Mouse (Mus musculus): ENCODE data around the gene Spa17. TPM values are rescaled to one million over a fixed set of nuclear protein-coding genes. Genes with fewer than 3 reads are reported as not detected.
A peak's percentile ranks its signal among the peaks of the same experiment; 100 is the strongest.

Spa17 gene
- polyA plus RNA-seq, 1 experiment = 3.5 TPM

DNA sequence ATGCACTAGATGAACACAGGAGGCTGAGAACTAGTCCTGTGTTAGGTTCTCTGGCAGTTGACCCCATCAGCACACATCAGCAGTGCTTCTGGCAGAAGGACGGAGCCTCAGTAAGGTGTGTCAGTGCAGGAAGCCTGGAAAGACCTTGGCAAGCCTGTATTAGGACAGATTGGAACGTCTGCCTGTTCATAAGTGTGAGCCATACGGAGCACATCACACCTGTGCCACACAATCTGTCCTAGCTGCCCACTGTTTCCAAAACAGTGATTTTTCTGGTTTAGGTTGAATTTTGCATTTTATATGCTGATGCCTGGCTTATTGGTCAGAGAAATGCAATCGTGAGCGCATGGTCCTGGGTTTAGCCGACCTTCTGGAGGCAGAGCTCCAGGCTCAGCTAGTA, 7.8 kb upstream of the Spa17 start:
- H3K27ac ChIP-seq (ENCODE audit: insufficient read depth, low read depth, low read length) = no peak overlapping the region
- WGBS = 87% methylated on average over 6 of the region's 6 CpGs
- no peaks in the 10 kb centered on the region for H3K27me3 ChIP-seq (replicated peaks; ENCODE audit: control insufficient read depth, insufficient read depth, low read length)
- no peak for TF ChIP-seq CTCF (conservative IDR thresholded peaks at IDR 0.05; ENCODE audit: insufficient read depth, insufficient read length, low read depth, low read length)
- no peak for TF ChIP-seq POLR2A (IDR thresholded peaks at IDR 0.05; ENCODE audit: low read depth, low read length)
- DNase-seq = no peak
- H3K4me3 ChIP-seq (ENCODE audit: insufficient read depth, low read depth, low read length) = no peak overlapping the region
- H3K36me3 ChIP-seq (ENCODE audit: control insufficient read depth, insufficient read depth, low read length) = peaks cover 2% of the 10 kb centered on the region
- no peaks in the 10 kb centered on the region for H3K4me1 ChIP-seq (ENCODE audit: control insufficient read depth, insufficient read depth, low read length)

DNA sequence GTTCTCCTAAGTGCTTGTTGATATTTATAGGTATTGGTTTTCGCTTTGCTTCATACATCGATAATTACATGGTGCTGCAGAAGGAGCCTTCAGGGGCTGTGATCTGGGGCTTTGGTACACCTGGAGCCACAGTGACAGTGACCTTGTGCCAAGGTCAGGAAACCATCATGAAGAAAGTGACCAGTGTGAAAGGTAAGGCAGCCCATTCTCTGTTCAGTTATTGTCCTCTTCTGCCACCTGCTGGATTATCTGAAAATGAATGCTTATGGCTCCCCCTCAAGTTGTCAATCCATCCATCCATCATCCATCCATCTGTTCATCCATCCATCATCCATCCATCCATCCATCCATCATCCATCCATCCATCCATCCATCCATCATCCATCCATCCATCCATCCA, 3.2 kb upstream of the Spa17 start:
- WGBS = 57% methylated on average over 2 of the region's 2 CpGs
- TF ChIP-seq POLR2A (IDR thresholded peaks at IDR 0.05; ENCODE audit: low read depth, low read length) = no peak
- peak; percentile 53 for TF ChIP-seq CTCF (conservative IDR thresholded peaks at IDR 0.05; ENCODE audit: insufficient read depth, insufficient read length, low read depth, low read length)
- Histone ChIP-seq H3K4me1 (ENCODE audit: control insufficient read depth, insufficient read depth, low read length) (0 out of 2 replicates have a peak, but pooled peaks cover 6% of the 10 kb centered on the region), H3K27me3 (replicated peaks; ENCODE audit: control insufficient read depth, insufficient read depth, low read length) (no peaks in the 10 kb centered on the region), H3K4me3 (ENCODE audit: insufficient read depth, low read depth, low read length) (no peak overlapping the region), H3K27ac (ENCODE audit: insufficient read depth, low read depth, low read length) (no peak overlapping the region), H3K36me3 (ENCODE audit: control insufficient read depth, insufficient read depth, low read length) (no peaks in the 10 kb centered on the region)
- DNase-seq = peak; percentile 66

DNA sequence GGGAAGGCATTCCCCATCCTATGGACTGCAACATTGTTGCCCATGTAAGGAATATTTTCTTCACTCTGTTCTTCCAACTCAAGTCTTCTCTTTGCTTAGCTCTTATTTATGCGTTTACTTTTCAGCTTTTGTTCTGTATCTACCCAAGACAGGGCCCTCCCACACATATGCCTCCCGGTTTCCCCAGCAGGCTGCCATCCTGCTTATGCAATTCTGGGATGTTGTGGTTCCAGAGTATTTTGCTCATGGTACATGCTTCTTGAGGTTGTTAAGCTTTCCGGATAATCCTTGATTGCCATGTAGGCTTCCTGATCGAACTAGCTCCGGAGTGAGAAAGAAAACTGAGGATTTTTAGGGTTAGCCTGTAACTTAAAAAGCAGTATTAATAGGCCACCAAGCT, 1.7 kb upstream of the Spa17 start:
- DNase-seq = no peak
- no peak for TF ChIP-seq CTCF (conservative IDR thresholded peaks at IDR 0.05; ENCODE audit: insufficient read depth, insufficient read length, low read depth, low read length)
- TF ChIP-seq POLR2A (IDR thresholded peaks at IDR 0.05; ENCODE audit: low read depth, low read length) = no peak
- no peak overlapping the region for H3K27ac ChIP-seq (ENCODE audit: insufficient read depth, low read depth, low read length)
- H3K27me3 ChIP-seq (replicated peaks; ENCODE audit: control insufficient read depth, insufficient read depth, low read length) = no peaks in the 10 kb centered on the region
- no peaks in the 10 kb centered on the region for H3K36me3 ChIP-seq (ENCODE audit: control insufficient read depth, insufficient read depth, low read length)
- no peak overlapping the region for H3K4me3 ChIP-seq (ENCODE audit: insufficient read depth, low read depth, low read length)
- 0 out of 2 replicates have a peak, but pooled peaks cover 6% of the 10 kb centered on the region for H3K4me1 ChIP-seq (ENCODE audit: control insufficient read depth, insufficient read depth, low read length)
- WGBS = 85% methylated on average over 5 of the region's 5 CpGs

DNA sequence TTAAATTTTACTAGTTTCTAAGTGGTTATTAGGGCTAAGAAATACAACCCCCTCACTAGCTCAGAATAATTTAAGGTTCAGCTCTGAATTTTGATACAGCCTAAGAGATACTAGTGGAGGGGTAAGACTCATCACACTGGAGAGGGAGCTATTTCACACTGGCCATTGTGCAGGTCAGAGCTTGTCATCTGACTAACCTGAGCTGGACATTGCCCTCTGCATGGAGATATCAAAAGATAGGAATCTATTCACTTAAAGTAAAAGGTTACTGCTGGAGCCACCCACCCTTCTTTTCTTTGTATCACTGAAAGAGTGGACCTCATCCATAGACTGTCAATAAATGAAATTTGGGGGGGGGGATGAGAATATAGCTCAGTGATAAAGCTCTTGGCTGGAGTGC, 794 bp upstream of the Spa17 start:
- no peak for TF ChIP-seq CTCF (conservative IDR thresholded peaks at IDR 0.05; ENCODE audit: insufficient read depth, insufficient read length, low read depth, low read length)
- TF ChIP-seq POLR2A (IDR thresholded peaks at IDR 0.05; ENCODE audit: low read depth, low read length) = no peak
- Histone ChIP-seq H3K27ac (ENCODE audit: insufficient read depth, low read depth, low read length) (no peak overlapping the region), H3K4me1 (ENCODE audit: control insufficient read depth, insufficient read depth, low read length) (0 out of 2 replicates have a peak, but pooled peaks cover 6% of the 10 kb centered on the region), H3K4me3 (ENCODE audit: insufficient read depth, low read depth, low read length) (no peak overlapping the region), H3K27me3 (replicated peaks; ENCODE audit: control insufficient read depth, insufficient read depth, low read length) (no peaks in the 10 kb centered on the region), H3K36me3 (ENCODE audit: control insufficient read depth, insufficient read depth, low read length) (no peaks in the 10 kb centered on the region)
- no peak for DNase-seq

DNA sequence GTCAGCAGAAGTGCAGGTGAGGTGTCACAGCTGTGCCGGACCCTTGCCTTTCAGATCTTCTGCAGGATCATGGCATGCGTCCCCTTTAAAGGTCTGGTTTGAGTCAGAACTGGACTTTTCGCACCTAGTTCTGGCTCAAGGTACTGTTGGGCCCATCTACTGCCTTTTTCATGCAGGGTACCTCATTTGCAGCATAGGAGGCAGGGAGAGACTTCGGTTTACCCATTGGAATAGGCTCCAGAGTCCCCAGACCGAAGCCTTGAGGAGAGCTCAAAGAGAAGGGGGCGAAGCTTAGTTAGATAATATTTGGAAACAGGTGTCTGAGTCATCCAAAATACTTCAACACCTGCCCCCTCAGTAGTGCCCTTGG, 374 bp upstream of the Spa17 start:
- Histone ChIP-seq H3K36me3 (ENCODE audit: control insufficient read depth, insufficient read depth, low read length) (no peaks in the 10 kb centered on the region), H3K27ac (ENCODE audit: insufficient read depth, low read depth, low read length) (peak overlapping the region; percentile 36; the same call in 1 of the 2 replicates), H3K27me3 (replicated peaks; ENCODE audit: control insufficient read depth, insufficient read depth, low read length) (no peaks in the 10 kb centered on the region), H3K4me3 (ENCODE audit: insufficient read depth, low read depth, low read length) (peak overlapping the region; percentile 58), H3K4me1 (ENCODE audit: control insufficient read depth, insufficient read depth, low read length) (0 out of 2 replicates have a peak, but pooled peaks cover 6% of the 10 kb centered on the region)
- no peak for DNase-seq
- WGBS = 21% methylated on average over 6 of the region's 6 CpGs
- TF ChIP-seq CTCF (conservative IDR thresholded peaks at IDR 0.05; ENCODE audit: insufficient read depth, insufficient read length, low read depth, low read length) = no peak

DNA sequence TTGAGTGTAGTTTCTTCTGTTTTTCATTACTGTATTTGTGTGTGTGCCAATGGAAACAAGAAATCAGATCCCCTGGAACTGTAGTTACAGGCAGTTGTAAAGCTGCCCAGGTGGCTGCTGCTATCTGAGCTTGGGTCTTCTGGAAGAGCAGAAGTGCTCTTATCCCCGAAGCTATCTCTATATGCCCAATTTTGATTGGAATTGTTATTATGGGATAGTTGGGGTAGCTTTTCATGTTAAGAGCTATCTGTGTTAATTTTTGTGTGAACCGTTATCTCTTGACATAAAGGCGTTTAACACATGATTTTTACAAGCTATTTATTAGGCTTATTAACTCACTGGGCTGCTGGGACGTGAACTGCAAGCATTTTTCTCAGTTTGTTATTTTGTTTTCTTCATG, 4.0 kb downstream of the Spa17 start:
- H3K27ac ChIP-seq (ENCODE audit: insufficient read depth, low read depth, low read length) = no peak overlapping the region
- no peak for TF ChIP-seq CTCF (conservative IDR thresholded peaks at IDR 0.05; ENCODE audit: insufficient read depth, insufficient read length, low read depth, low read length)
- no peak for TF ChIP-seq POLR2A (IDR thresholded peaks at IDR 0.05; ENCODE audit: low read depth, low read length)
- no peak overlapping the region for H3K4me3 ChIP-seq (ENCODE audit: insufficient read depth, low read depth, low read length)
- DNase-seq = no peak
- H3K36me3 ChIP-seq (ENCODE audit: control insufficient read depth, insufficient read depth, low read length) = no peaks in the 10 kb centered on the region
- 72% methylated on average over 4 of the region's 4 CpGs for WGBS
- H3K4me1 ChIP-seq (ENCODE audit: control insufficient read depth, insufficient read depth, low read length) = 0 out of 2 replicates have a peak, but pooled peaks cover 6% of the 10 kb centered on the region
- no peaks in the 10 kb centered on the region for H3K27me3 ChIP-seq (replicated peaks; ENCODE audit: control insufficient read depth, insufficient read depth, low read length)

DNA sequence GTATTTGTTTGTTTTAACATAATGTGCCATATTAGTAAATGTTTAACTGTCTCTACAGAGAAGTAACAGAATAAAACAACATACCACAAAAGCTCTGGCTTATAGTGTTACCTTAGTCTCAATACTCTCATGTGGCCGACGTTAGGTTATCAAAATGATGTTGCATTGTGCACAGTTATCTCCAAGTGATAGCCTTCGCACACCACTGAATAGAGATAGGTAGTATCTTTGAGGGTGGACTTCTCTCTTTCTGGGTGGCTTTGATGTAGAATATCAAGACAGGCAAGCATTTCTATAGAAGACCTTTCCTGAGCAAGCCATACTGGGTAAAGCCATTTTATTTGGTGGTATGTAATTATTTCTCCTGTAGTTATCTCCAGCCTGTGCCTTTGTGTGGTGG, 8.4 kb downstream of the Spa17 start:
- DNase-seq = no peak
- TF ChIP-seq CTCF (conservative IDR thresholded peaks at IDR 0.05; ENCODE audit: insufficient read depth, insufficient read length, low read depth, low read length) = no peak
- TF ChIP-seq POLR2A (IDR thresholded peaks at IDR 0.05; ENCODE audit: low read depth, low read length) = no peak
- 93% methylated on average over 3 of the region's 3 CpGs for WGBS
- H3K27me3 ChIP-seq (replicated peaks; ENCODE audit: control insufficient read depth, insufficient read depth, low read length) = no peaks in the 10 kb centered on the region
- H3K4me3 ChIP-seq (ENCODE audit: insufficient read depth, low read depth, low read length) = no peak overlapping the region
- no peaks in the 10 kb centered on the region for H3K36me3 ChIP-seq (ENCODE audit: control insufficient read depth, insufficient read depth, low read length)
- H3K4me1 ChIP-seq (ENCODE audit: control insufficient read depth, insufficient read depth, low read length) = no peaks in the 10 kb centered on the region
- H3K27ac ChIP-seq (ENCODE audit: insufficient read depth, low read depth, low read length) = no peak overlapping the region
